Mouse (Mus musculus) gastrocnemius, postnatal 10 days (tissue): ENCODE data around the gene Alppl2. TPM values are rescaled to one million over a fixed set of nuclear protein-coding genes. Genes with fewer than 3 reads are reported as not detected.

Source experiments
- DNase-seq: peaks from one replicate; pipeline ENCODE4 v3.0.0; 2021; ENCODE audit warnings: mixed read lengths
- total RNA-seq, 2 experiments: library from RNA; stranded (reverse); gene quantifications; 2 replicates each; pipeline ENCODE4 v1.2.3; 2021

The Alppl2 gene
- total RNA-seq, 2 experiments from 2014 or later = not detected

DNA sequence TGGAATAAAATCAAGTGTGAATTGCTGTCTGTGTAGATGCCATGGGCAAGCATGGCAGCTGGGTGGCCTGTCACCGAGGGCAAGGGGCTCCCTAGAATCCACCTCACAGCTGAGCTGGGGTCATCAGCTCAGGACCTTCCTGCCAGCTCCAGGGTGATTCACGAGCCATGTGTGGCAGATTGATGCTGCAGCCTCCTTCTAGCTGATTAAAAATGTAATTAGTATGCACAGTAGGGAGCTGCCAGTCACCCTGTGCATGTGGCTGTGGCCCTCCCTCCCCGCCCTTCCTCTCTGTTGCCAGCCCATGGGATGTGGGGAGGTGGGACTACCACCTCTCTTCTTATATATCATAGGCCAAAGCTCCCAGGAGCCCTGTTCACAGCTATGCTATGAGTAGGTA is 39.7 kb downstream of the Alppl2 start:
- DNase-seq = no peak

DNA sequence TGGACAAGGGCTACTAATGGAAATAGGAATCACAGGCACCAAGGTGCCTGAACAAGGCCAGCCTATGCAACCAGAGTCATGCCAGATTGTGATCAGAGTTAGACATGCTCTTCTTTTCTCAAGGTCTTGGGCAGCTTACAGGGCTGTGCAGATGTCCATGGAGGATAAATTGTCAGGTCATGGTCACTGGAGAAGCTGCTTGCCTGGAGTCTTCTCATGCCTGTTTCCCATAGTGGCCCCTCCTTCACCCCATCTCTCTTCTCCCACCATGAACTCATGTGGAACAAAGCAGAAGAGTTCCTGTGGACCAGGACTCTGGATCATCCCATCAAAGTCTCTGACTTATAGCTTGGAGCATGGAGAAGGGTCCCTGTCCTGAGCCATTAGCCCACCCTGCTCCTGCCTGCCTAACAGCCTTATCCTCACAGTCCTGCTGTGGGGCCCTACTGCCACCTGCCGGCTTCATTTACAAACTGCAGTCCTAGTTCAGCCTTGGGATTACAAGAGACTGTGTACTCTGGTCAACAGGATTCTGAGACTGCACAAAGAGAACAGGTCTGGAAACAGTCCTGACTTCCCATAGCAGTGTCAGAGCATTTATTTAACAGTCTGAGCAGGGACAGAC is 47.8 kb downstream of the Alppl2 start:
- DNase-seq = peak; percentile 79

DNA sequence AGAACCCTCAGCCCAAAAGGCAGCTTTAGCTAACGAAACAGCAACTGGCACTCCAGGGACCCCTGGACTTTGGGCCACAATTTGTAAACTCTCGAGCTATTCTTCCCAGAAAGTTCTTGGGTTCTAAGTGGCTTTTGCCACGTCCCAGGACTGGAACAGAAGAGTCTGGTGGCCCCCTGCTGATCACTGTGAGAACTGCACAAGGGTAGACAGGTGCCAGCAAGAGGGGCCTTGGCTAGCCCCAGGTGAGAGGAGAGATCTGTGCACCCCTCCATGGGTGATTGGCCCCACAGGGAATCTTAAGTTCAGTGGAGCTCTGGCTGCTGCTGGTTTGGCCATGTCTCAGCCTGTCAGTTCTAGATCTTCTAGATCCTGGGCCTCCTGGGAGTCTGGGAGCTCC is 48.6 kb downstream of the Alppl2 start:
- peak; percentile 81 for DNase-seq

- no peak for DNase-seq
These were observed 51.2 kb downstream of the Alppl2 start for GRCm38 (mm10) chr1:87038477-87039070.

Other genes starting within 250 kb of the Alppl2 start
- not detected for gene Alpi, start 11.7 kb upstream of the Alppl2 start, total RNA-seq
- not detected for gene Akp3, start 35.0 kb upstream of the Alppl2 start, total RNA-seq
- under 1 TPM in 1 of 2 experiments, not detected in 1; 0.09 TPM for gene Ecel1, start 66.6 kb upstream of the Alppl2 start, total RNA-seq
- not detected for gene Prss56, start 93.4 kb upstream of the Alppl2 start, total RNA-seq
- gene Chrnd, start 100.7 kb upstream of the Alppl2 start, total RNA-seq = 1 to 10 TPM; 8.0 to 8.2 TPM
- gene Chrng, start 114.7 kb upstream of the Alppl2 start, total RNA-seq = 1 to 10 TPM; 3.0 to 3.5 TPM
- gene Eif4e2, start 124.0 kb upstream of the Alppl2 start, total RNA-seq = 10 to 100 TPM; 66.3 to 70.8 TPM
- 10 to 100 TPM; 14.8 to 16.2 TPM for gene Efhd1, start 174.4 kb upstream of the Alppl2 start, total RNA-seq
- gene Gigyf2, start 237.1 kb upstream of the Alppl2 start, total RNA-seq = 10 to 100 TPM; 41.6 to 47.5 TPM